Mouse (Mus musculus): Measurements from ENCODE around the gene Col28a1. TPM values are rescaled to one million over a fixed set of nuclear protein-coding genes. Genes with fewer than 3 reads are reported as not detected.

Col28a1 gene
- polyA plus RNA-seq, 1 experiment from 2014 or later, result 0.14 TPM

GRCm38 (mm10) chr6:8148916-8149315 is 43.5 kb downstream of the Col28a1 start:
- Histone ChIP-seq H3K4me1 (replicated peaks; ENCODE audit: control insufficient read depth, insufficient read depth, low read length) (no peaks in the 10 kb centered on the region), H3K27me3 (ENCODE audit: control insufficient read depth, insufficient read depth, low read length) (no peaks in the 10 kb centered on the region), H3K36me3 (ENCODE audit: control insufficient read depth, insufficient read depth, low read length) (no peaks in the 10 kb centered on the region), H3K9ac (ENCODE audit: low read depth, low read length) (no peak overlapping the region), H3K9me3 (ENCODE audit: control insufficient read depth, low read length) (no peaks in the 10 kb centered on the region), H3K4me2 (replicated peaks; ENCODE audit: low read depth, low read length) (no peak overlapping the region), H3K27ac (ENCODE audit: low read depth, low read length) (no peak overlapping the region), H3K4me3 (ENCODE audit: low read depth, low read length) (no peak overlapping the region)
- ATAC-seq (ENCODE audit: low FRiP score) (no peak), DNase-seq (ENCODE audit: low spot score) (no peak)
- WGBS, result 82% methylated on average over 2 of the region's 2 CpGs

- H3K4me2 ChIP-seq (replicated peaks; ENCODE audit: low read depth, low read length), result no peak overlapping the region
- no peaks in the 10 kb centered on the region for H3K9me3 ChIP-seq (ENCODE audit: control insufficient read depth, low read length)
- ATAC-seq (ENCODE audit: low FRiP score) (no peak), DNase-seq (ENCODE audit: low spot score) (peak; percentile 23)
- H3K4me1 ChIP-seq (replicated peaks; ENCODE audit: control insufficient read depth, insufficient read depth, low read length), result no peaks in the 10 kb centered on the region
- no peaks in the 10 kb centered on the region for H3K36me3 ChIP-seq (ENCODE audit: control insufficient read depth, insufficient read depth, low read length)
- WGBS, result 41% methylated on average over 1 of the region's 1 CpGs
- no peak overlapping the region for H3K9ac ChIP-seq (ENCODE audit: low read depth, low read length)
- H3K27ac ChIP-seq (ENCODE audit: low read depth, low read length), result no peak overlapping the region
- H3K4me3 ChIP-seq (ENCODE audit: low read depth, low read length), result no peak overlapping the region
- no peaks in the 10 kb centered on the region for H3K27me3 ChIP-seq (ENCODE audit: control insufficient read depth, insufficient read depth, low read length)
Measured at GRCm38 (mm10) chr6:8141881-8142280, 50.5 kb downstream of the Col28a1 start.

- WGBS, result 64% methylated on average over 7 of the region's 7 CpGs
- Histone ChIP-seq H3K27ac (ENCODE audit: low read depth, low read length) (no peak overlapping the region), H3K9ac (ENCODE audit: low read depth, low read length) (no peak overlapping the region), H3K27me3 (ENCODE audit: control insufficient read depth, insufficient read depth, low read length) (no peaks in the 10 kb centered on the region), H3K4me3 (ENCODE audit: low read depth, low read length) (no peak overlapping the region), H3K4me1 (replicated peaks; ENCODE audit: control insufficient read depth, insufficient read depth, low read length) (no peaks in the 10 kb centered on the region), H3K9me3 (ENCODE audit: control insufficient read depth, low read length) (no peaks in the 10 kb centered on the region), H3K4me2 (replicated peaks; ENCODE audit: low read depth, low read length) (no peak overlapping the region), H3K36me3 (ENCODE audit: control insufficient read depth, insufficient read depth, low read length) (no peaks in the 10 kb centered on the region)
- DNase-seq (ENCODE audit: low spot score) (no peak), ATAC-seq (ENCODE audit: low FRiP score) (peak; percentile 40; the same call in 1 of the 2 replicates)
Measured at GRCm38 (mm10) chr6:8130149-8130548, 62.3 kb downstream of the Col28a1 start.

GRCm38 (mm10) chr6:8128164-8128563 is 64.3 kb downstream of the Col28a1 start:
- DNase-seq (ENCODE audit: low spot score), result no peak
- no peak for ATAC-seq (ENCODE audit: low FRiP score)
- no peaks in the 10 kb centered on the region for H3K36me3 ChIP-seq (ENCODE audit: control insufficient read depth, insufficient read depth, low read length)
- H3K27me3 ChIP-seq (ENCODE audit: control insufficient read depth, insufficient read depth, low read length), result no peaks in the 10 kb centered on the region
- 91% methylated on average over 1 of the region's 1 CpGs for WGBS
- no peaks in the 10 kb centered on the region for H3K4me1 ChIP-seq (replicated peaks; ENCODE audit: control insufficient read depth, insufficient read depth, low read length)
- H3K9me3 ChIP-seq (ENCODE audit: control insufficient read depth, low read length), result no peaks in the 10 kb centered on the region
- H3K4me3 ChIP-seq (ENCODE audit: low read depth, low read length), result no peak overlapping the region
- no peak overlapping the region for H3K9ac ChIP-seq (ENCODE audit: low read depth, low read length)
- no peak overlapping the region for H3K4me2 ChIP-seq (replicated peaks; ENCODE audit: low read depth, low read length)
- H3K27ac ChIP-seq (ENCODE audit: low read depth, low read length), result no peak overlapping the region

GRCm38 (mm10) chr6:8126545-8126944 is 65.9 kb downstream of the Col28a1 start:
- Histone ChIP-seq H3K36me3 (ENCODE audit: control insufficient read depth, insufficient read depth, low read length) (no peaks in the 10 kb centered on the region), H3K4me1 (replicated peaks; ENCODE audit: control insufficient read depth, insufficient read depth, low read length) (no peaks in the 10 kb centered on the region), H3K27ac (ENCODE audit: low read depth, low read length) (no peak overlapping the region), H3K27me3 (ENCODE audit: control insufficient read depth, insufficient read depth, low read length) (no peaks in the 10 kb centered on the region), H3K4me2 (replicated peaks; ENCODE audit: low read depth, low read length) (no peak overlapping the region), H3K9me3 (ENCODE audit: control insufficient read depth, low read length) (no peaks in the 10 kb centered on the region), H3K4me3 (ENCODE audit: low read depth, low read length) (no peak overlapping the region), H3K9ac (ENCODE audit: low read depth, low read length) (no peak overlapping the region)
- DNase-seq (ENCODE audit: low spot score), result no peak
- WGBS, result 56% methylated on average over 3 of the region's 3 CpGs
- ATAC-seq (ENCODE audit: low FRiP score), result no peak

- 67% methylated on average over 2 of the region's 2 CpGs for WGBS
Measured at GRCm38 (mm10) chr6:8119116-8119515, 73.3 kb downstream of the Col28a1 start.

GRCm38 (mm10) chr6:8118577-8118976 is 73.8 kb downstream of the Col28a1 start:
- H3K27me3 ChIP-seq (ENCODE audit: control insufficient read depth, insufficient read depth, low read length), result no peaks in the 10 kb centered on the region
- no peak overlapping the region for H3K4me2 ChIP-seq (replicated peaks; ENCODE audit: low read depth, low read length)
- H3K27ac ChIP-seq (ENCODE audit: low read depth, low read length), result no peak overlapping the region
- ATAC-seq (ENCODE audit: low FRiP score) (no peak), DNase-seq (ENCODE audit: low spot score) (no peak)
- H3K9ac ChIP-seq (ENCODE audit: low read depth, low read length), result no peak overlapping the region
- no peaks in the 10 kb centered on the region for H3K4me1 ChIP-seq (replicated peaks; ENCODE audit: control insufficient read depth, insufficient read depth, low read length)
- no peaks in the 10 kb centered on the region for H3K9me3 ChIP-seq (ENCODE audit: control insufficient read depth, low read length)
- 90% methylated on average over 2 of the region's 2 CpGs for WGBS
- no peaks in the 10 kb centered on the region for H3K36me3 ChIP-seq (ENCODE audit: control insufficient read depth, insufficient read depth, low read length)
- no peak overlapping the region for H3K4me3 ChIP-seq (ENCODE audit: low read depth, low read length)

More at GRCm38 (mm10) chr6:8119116-8119515, 73.3 kb downstream of the Col28a1 start:
- H3K4me1 ChIP-seq (replicated peaks; ENCODE audit: control insufficient read depth, insufficient read depth, low read length), result no peaks in the 10 kb centered on the region
- no peak overlapping the region for H3K4me2 ChIP-seq (replicated peaks; ENCODE audit: low read depth, low read length)
- no peak overlapping the region for H3K9ac ChIP-seq (ENCODE audit: low read depth, low read length)
- H3K9me3 ChIP-seq (ENCODE audit: control insufficient read depth, low read length), result no peaks in the 10 kb centered on the region
- no peak overlapping the region for H3K27ac ChIP-seq (ENCODE audit: low read depth, low read length)
- ATAC-seq (ENCODE audit: low FRiP score) (no peak), DNase-seq (ENCODE audit: low spot score) (no peak)
- no peak overlapping the region for H3K4me3 ChIP-seq (ENCODE audit: low read depth, low read length)
- H3K36me3 ChIP-seq (ENCODE audit: control insufficient read depth, insufficient read depth, low read length), result no peaks in the 10 kb centered on the region
- H3K27me3 ChIP-seq (ENCODE audit: control insufficient read depth, insufficient read depth, low read length), result no peaks in the 10 kb centered on the region

- WGBS, result 85% methylated on average over 10 of the region's 10 CpGs
- H3K4me1 ChIP-seq (replicated peaks; ENCODE audit: control insufficient read depth, insufficient read depth, low read length), result no peaks in the 10 kb centered on the region
- no peak overlapping the region for H3K4me2 ChIP-seq (replicated peaks; ENCODE audit: low read depth, low read length)
- H3K4me3 ChIP-seq (ENCODE audit: low read depth, low read length), result no peak overlapping the region
- H3K27me3 ChIP-seq (ENCODE audit: control insufficient read depth, insufficient read depth, low read length), result no peaks in the 10 kb centered on the region
- no peaks in the 10 kb centered on the region for H3K36me3 ChIP-seq (ENCODE audit: control insufficient read depth, insufficient read depth, low read length)
- H3K9me3 ChIP-seq (ENCODE audit: control insufficient read depth, low read length), result no peaks in the 10 kb centered on the region
- DNase-seq (ENCODE audit: low spot score) (no peak), ATAC-seq (ENCODE audit: low FRiP score) (no peak)
- H3K9ac ChIP-seq (ENCODE audit: low read depth, low read length), result no peak overlapping the region
- no peak overlapping the region for H3K27ac ChIP-seq (ENCODE audit: low read depth, low read length)
Measured at GRCm38 (mm10) chr6:8105870-8106706, 86.3 kb downstream of the Col28a1 start.

- no peak overlapping the region for H3K4me2 ChIP-seq (replicated peaks; ENCODE audit: low read depth, low read length)
- H3K4me1 ChIP-seq (replicated peaks; ENCODE audit: control insufficient read depth, insufficient read depth, low read length), result no peaks in the 10 kb centered on the region
- no peak for DNase-seq (ENCODE audit: low spot score)
- H3K27me3 ChIP-seq (ENCODE audit: control insufficient read depth, insufficient read depth, low read length), result no peaks in the 10 kb centered on the region
- no peak overlapping the region for H3K9ac ChIP-seq (ENCODE audit: low read depth, low read length)
- ATAC-seq (ENCODE audit: low FRiP score), result no peak
- H3K4me3 ChIP-seq (ENCODE audit: low read depth, low read length), result no peak overlapping the region
- H3K27ac ChIP-seq (ENCODE audit: low read depth, low read length), result no peak overlapping the region
- H3K9me3 ChIP-seq (ENCODE audit: control insufficient read depth, low read length), result no peaks in the 10 kb centered on the region
- no peaks in the 10 kb centered on the region for H3K36me3 ChIP-seq (ENCODE audit: control insufficient read depth, insufficient read depth, low read length)
Measured at GRCm38 (mm10) chr6:8101224-8101623, 91.2 kb downstream of the Col28a1 start.

Data from hindbrain, embryonic 11.5 days (tissue).